Mouse (Mus musculus): ENCODE data around the gene Bcl7c. TPM values are rescaled to one million over a fixed set of nuclear protein-coding genes. Genes with fewer than 3 reads are reported as not detected.

The Bcl7c gene
- polyA plus RNA-seq (2015; fragmentation: Nextera tagmentation; extraction: Ambion mirVana) = 42.2 and 46.8 TPM in 2 replicates

- no peaks in the 10 kb centered on the region for H3K27me3 ChIP-seq (ENCODE audit: control insufficient read depth, insufficient read depth, low read length)
- ATAC-seq (ENCODE audit: low FRiP score, low TSS enrichment) (peak; percentile 86), DNase-seq (ENCODE audit: low spot score) (peak; percentile 93)
- H3K36me3 ChIP-seq (ENCODE audit: control insufficient read depth, insufficient read depth, low read length) = peaks cover 4% of the 10 kb centered on the region; the same call in 1 of the 2 replicates
- H3K27ac ChIP-seq (replicated peaks) = peak within 1 kb of the TSS; percentile 97
- peak within 1 kb of the TSS; percentile 90 for H3K9ac ChIP-seq (ENCODE audit: low read length)
- peak within 1 kb of the TSS; percentile 63 for H3K4me2 ChIP-seq (replicated peaks; ENCODE audit: low read depth)
- peak within 1 kb of the TSS; percentile 79 for H3K4me3 ChIP-seq (ENCODE audit: low read depth, low read length)
- H3K9me3 ChIP-seq (ENCODE audit: control insufficient read depth, low read length) = no peaks in the 10 kb centered on the region
- peak; percentile 75 for TF ChIP-seq CTCF (IDR thresholded peaks at IDR 0.05; ENCODE audit: low read depth)
- no peak for TF ChIP-seq EP300 (optimal IDR thresholded peaks at IDR 0.05)
- WGBS = under 1% methylated on average over 58 of the region's 90 CpGs
- peaks cover 6% of the 10 kb centered on the region; the same call in 1 of the 2 replicates for H3K4me1 ChIP-seq (replicated peaks; ENCODE audit: control insufficient read depth, insufficient read depth)
These were observed at the start of gene Bcl7c for GRCm38 (mm10) chr7:127708207-127709078. Gene Bcl7c, minus strand, starts transcription at chr7:127708933.

GRCm38 (mm10) chr7:127753741-127754140 lies 45.0 kb upstream of the Bcl7c start:
- Histone ChIP-seq H3K27ac (replicated peaks) (no peak overlapping the region), H3K36me3 (ENCODE audit: control insufficient read depth, insufficient read depth, low read length) (peaks cover 26% of the 10 kb centered on the region), H3K4me3 (ENCODE audit: low read depth, low read length) (no peak overlapping the region), H3K27me3 (ENCODE audit: control insufficient read depth, insufficient read depth, low read length) (no peaks in the 10 kb centered on the region), H3K9ac (ENCODE audit: low read length) (no peak overlapping the region), H3K4me2 (replicated peaks; ENCODE audit: low read depth) (no peak overlapping the region), H3K4me1 (replicated peaks; ENCODE audit: control insufficient read depth, insufficient read depth) (no peaks in the 10 kb centered on the region), H3K9me3 (ENCODE audit: control insufficient read depth, low read length) (no peaks in the 10 kb centered on the region)
- DNase-seq (ENCODE audit: low spot score) = no peak
- no peak for ATAC-seq (ENCODE audit: low FRiP score, low TSS enrichment)
- 77% methylated on average over 7 of the region's 7 CpGs for WGBS
- TF ChIP-seq CTCF (IDR thresholded peaks at IDR 0.05; ENCODE audit: low read depth) (no peak), EP300 (optimal IDR thresholded peaks at IDR 0.05) (no peak)

- H3K9ac ChIP-seq (ENCODE audit: low read length) = no peak overlapping the region
- 53% methylated on average over 5 of the region's 5 CpGs for WGBS
- no peaks in the 10 kb centered on the region for H3K9me3 ChIP-seq (ENCODE audit: control insufficient read depth, low read length)
- TF ChIP-seq CTCF (IDR thresholded peaks at IDR 0.05; ENCODE audit: low read depth) (no peak), EP300 (optimal IDR thresholded peaks at IDR 0.05) (no peak)
- no peak for DNase-seq (ENCODE audit: low spot score)
- no peak for ATAC-seq (ENCODE audit: low FRiP score, low TSS enrichment)
- no peak overlapping the region for H3K4me3 ChIP-seq (ENCODE audit: low read depth, low read length)
- no peak overlapping the region for H3K4me2 ChIP-seq (replicated peaks; ENCODE audit: low read depth)
- H3K36me3 ChIP-seq (ENCODE audit: control insufficient read depth, insufficient read depth, low read length) = peaks cover 26% of the 10 kb centered on the region
- no peaks in the 10 kb centered on the region for H3K27me3 ChIP-seq (ENCODE audit: control insufficient read depth, insufficient read depth, low read length)
- H3K4me1 ChIP-seq (replicated peaks; ENCODE audit: control insufficient read depth, insufficient read depth) = no peaks in the 10 kb centered on the region
- H3K27ac ChIP-seq (replicated peaks) = no peak overlapping the region
These were observed 44.4 kb upstream of the Bcl7c start for GRCm38 (mm10) chr7:127753158-127753557.

- WGBS = 95% methylated on average over 27 of the region's 27 CpGs
- DNase-seq (ENCODE audit: low spot score) (no peak), ATAC-seq (ENCODE audit: low FRiP score, low TSS enrichment) (no peak)
- Histone ChIP-seq H3K4me2 (replicated peaks; ENCODE audit: low read depth) (no peak overlapping the region), H3K27me3 (ENCODE audit: control insufficient read depth, insufficient read depth, low read length) (no peaks in the 10 kb centered on the region), H3K4me1 (replicated peaks; ENCODE audit: control insufficient read depth, insufficient read depth) (peaks cover 4% of the 10 kb centered on the region), H3K9ac (ENCODE audit: low read length) (no peak overlapping the region), H3K4me3 (ENCODE audit: low read depth, low read length) (no peak overlapping the region), H3K27ac (replicated peaks) (no peak overlapping the region), H3K9me3 (ENCODE audit: control insufficient read depth, low read length) (no peaks in the 10 kb centered on the region), H3K36me3 (ENCODE audit: control insufficient read depth, insufficient read depth, low read length) (peaks cover 25% of the 10 kb centered on the region)
- no peak for TF ChIP-seq EP300 (optimal IDR thresholded peaks at IDR 0.05)
- TF ChIP-seq CTCF (IDR thresholded peaks at IDR 0.05; ENCODE audit: low read depth) = no peak
These were observed 43.3 kb upstream of the Bcl7c start for GRCm38 (mm10) chr7:127752069-127752468.

GRCm38 (mm10) chr7:127751619-127752018 lies 42.9 kb upstream of the Bcl7c start:
- Histone ChIP-seq H3K9me3 (ENCODE audit: control insufficient read depth, low read length) (no peaks in the 10 kb centered on the region), H3K4me2 (replicated peaks; ENCODE audit: low read depth) (no peak overlapping the region), H3K27me3 (ENCODE audit: control insufficient read depth, insufficient read depth, low read length) (no peaks in the 10 kb centered on the region), H3K36me3 (ENCODE audit: control insufficient read depth, insufficient read depth, low read length) (peaks cover 25% of the 10 kb centered on the region), H3K4me3 (ENCODE audit: low read depth, low read length) (no peak overlapping the region), H3K27ac (replicated peaks) (no peak overlapping the region), H3K9ac (ENCODE audit: low read length) (no peak overlapping the region), H3K4me1 (replicated peaks; ENCODE audit: control insufficient read depth, insufficient read depth) (peaks cover 4% of the 10 kb centered on the region)
- 91% methylated on average over 5 of the region's 5 CpGs for whole genome bisulfite sequencing
- no peak for ATAC-seq (ENCODE audit: low FRiP score, low TSS enrichment)
- TF ChIP-seq EP300 (optimal IDR thresholded peaks at IDR 0.05) = no peak
- no peak for TF ChIP-seq CTCF (IDR thresholded peaks at IDR 0.05; ENCODE audit: low read depth)
- no peak for DNase-seq (ENCODE audit: low spot score)
